Mouse (Mus musculus) forebrain, embryonic 13.5 days (tissue): ENCODE data around the gene Cavin4. TPM values are rescaled to one million over a fixed set of nuclear protein-coding genes. Genes with fewer than 3 reads are reported as not detected.

Experiments used
- ATAC-seq: fragments of 200-750 bp; cut with Nextera tagmentation; 2 replicates; pipeline ENCODE4 v1.8.0; 2017
- H3K27ac ChIP-seq: fragments of 300-500 bp; sonication (generic); 2 replicates; pipeline ENCODE4 v1.5.1; 2015; ENCODE audit warnings: inconsistent platforms, mild to moderate bottlenecking, moderate library complexity
- H3K27me3 ChIP-seq: fragments of 300-500 bp; sonication (generic); 2 replicates; pipeline ENCODE4 v1.6.1; 2015; ENCODE audit warnings: mild to moderate bottlenecking, inconsistent platforms
- H3K36me3 ChIP-seq: fragments of 300-500 bp; sonication (generic); 2 replicates; pipeline ENCODE4 v1.6.1; 2015; ENCODE audit warnings: mild to moderate bottlenecking, inconsistent platforms; ENCODE audit not compliant: poor library complexity, severe bottlenecking
- H3K4me1 ChIP-seq: fragments of 300-500 bp; sonication (generic); 2 replicates; pipeline ENCODE4 v1.6.1; 2015; ENCODE audit warnings: inconsistent platforms
- H3K4me2 ChIP-seq: fragments of 300-500 bp; sonication (generic); 2 replicates; pipeline ENCODE4 v1.6.1; 2015; ENCODE audit warnings: inconsistent platforms, mild to moderate bottlenecking, moderate library complexity
- H3K4me3 ChIP-seq: fragments of 300-500 bp; sonication (generic); 2 replicates; pipeline ENCODE4 v1.5.1; 2015; ENCODE audit warnings: mild to moderate bottlenecking, inconsistent platforms
- H3K9ac ChIP-seq: fragments of 300-500 bp; sonication (generic); 2 replicates; pipeline ENCODE4 v1.6.1; 2015; ENCODE audit warnings: mild to moderate bottlenecking, inconsistent platforms
- H3K9me3 ChIP-seq: fragments of 300-500 bp; sonication (generic); replicated peaks from 2 replicates; pipeline ENCODE4 v1.6.1; 2016; ENCODE audit warnings: inconsistent platforms
- WGBS: fragments of 180-500 bp; shearing (Covaris S2); methylation state at CpG from one replicate; pipeline ENCODE4 v1.1.7; 2015; 5-methylcytosine and 5-hydroxymethylcytosine counted together
- polyA plus RNA-seq: library from polyadenylated mRNA; unstranded; fragments of >200 nt; fragmentation: Nextera tagmentation; extraction: Ambion mirVana; gene quantifications from 2 replicates; pipeline ENCODE4 v1.2.1, GENCODE M21; 2015

Cavin4 gene
- polyA plus RNA-seq, 1 experiment from 2014 or later: 1.8 TPM

DNA sequence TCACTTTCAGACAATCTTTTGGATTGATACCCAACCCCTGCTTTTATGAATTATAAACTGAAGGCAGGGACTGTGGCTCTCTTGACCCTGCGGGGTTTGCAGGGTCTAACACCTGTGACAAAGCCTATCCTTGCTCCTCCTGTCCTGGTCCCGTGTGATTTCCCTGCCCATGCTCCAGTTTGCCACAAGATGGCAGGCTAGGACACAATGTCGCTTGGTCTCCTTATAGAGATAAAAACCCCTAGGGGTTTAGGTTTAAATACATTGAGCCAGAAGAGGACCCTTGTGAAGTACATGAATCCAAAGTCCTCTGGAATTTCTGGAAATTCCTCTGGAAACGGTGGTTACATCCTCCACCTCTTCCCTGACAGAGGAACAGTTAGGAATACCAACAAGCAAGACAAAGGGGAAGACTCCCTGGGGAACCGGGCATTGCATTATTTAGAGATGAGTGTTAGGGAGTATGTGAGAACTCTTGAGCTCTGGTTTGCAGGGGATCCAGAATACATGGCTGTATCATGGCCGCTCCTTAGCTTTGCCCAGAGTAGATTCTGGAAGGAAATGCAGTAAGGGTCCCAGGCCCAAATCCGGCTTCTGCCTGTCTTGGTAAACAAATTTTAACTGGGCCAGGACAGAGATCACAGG, 28.6 kb downstream of the Cavin4 start:
- peak overlapping the region; percentile 64 for H3K27ac ChIP-seq
- peak; percentile 75 for ATAC-seq
- no peak overlapping the region for H3K9ac ChIP-seq
- H3K36me3 ChIP-seq: no peaks in the 10 kb centered on the region
- H3K4me3 ChIP-seq: no peak overlapping the region
- H3K27me3 ChIP-seq: no peaks in the 10 kb centered on the region
- H3K4me2 ChIP-seq: no peak overlapping the region
- WGBS: 38% methylated on average over 7 of the region's 7 CpGs
- H3K9me3 ChIP-seq: no peaks in the 10 kb centered on the region
- peaks cover 11% of the 10 kb centered on the region for H3K4me1 ChIP-seq

DNA sequence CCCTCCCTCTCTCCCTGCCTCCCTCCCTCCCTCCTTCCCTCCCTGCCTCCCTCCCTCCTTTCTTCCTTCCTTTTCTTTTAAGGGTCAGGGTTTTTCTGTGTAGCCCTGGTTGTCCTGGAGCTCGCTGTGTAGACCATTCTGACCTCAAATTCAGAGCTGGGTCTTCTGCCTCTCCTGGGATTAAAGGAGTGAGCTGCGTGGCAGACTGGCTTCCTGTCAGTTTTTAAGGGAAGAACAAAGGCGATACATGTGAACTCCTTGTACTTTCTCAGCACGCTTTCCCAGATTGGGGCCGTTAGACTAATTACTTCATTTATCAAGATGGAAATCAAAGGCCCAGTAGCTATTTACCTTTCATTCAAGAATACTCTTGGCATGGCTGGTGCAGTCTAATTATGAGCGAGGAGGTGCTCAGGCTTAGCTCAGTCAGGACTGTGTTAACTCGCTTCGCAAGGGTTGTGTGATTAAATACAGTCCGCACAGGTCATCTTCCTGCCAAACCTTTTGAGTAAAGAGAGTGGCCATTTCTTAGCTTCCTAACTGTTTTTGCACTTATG, 29.5 kb downstream of the Cavin4 start:
- no peak overlapping the region for H3K4me3 ChIP-seq
- peak overlapping the region; percentile 64 for H3K27ac ChIP-seq
- peak; percentile 73 for ATAC-seq
- 12% methylated on average over 9 of the region's 9 CpGs for WGBS
- H3K4me1 ChIP-seq: peaks cover 11% of the 10 kb centered on the region
- H3K9me3 ChIP-seq: no peaks in the 10 kb centered on the region
- H3K36me3 ChIP-seq: no peaks in the 10 kb centered on the region
- H3K27me3 ChIP-seq: no peaks in the 10 kb centered on the region
- H3K4me2 ChIP-seq: no peak overlapping the region
- no peak overlapping the region for H3K9ac ChIP-seq

DNA sequence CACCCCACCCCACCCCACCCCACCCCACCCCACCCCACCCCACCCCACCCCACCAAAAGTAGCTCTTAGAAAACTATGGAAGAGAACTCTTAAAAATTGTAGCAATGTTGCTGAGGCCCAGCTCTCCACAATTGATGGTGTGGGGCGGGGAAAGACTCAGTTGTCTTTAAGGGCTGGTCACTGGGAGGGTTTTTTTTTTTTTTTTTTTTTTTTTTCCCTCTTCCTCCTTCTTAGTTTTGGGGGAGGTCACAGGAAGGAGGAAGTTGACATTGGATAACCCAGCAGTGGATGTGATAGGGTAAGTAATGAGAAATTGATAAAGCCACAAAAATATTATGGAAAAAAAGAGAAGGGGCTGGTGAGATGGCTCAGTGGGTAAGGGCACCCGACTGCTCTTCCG, 33.4 kb downstream of the Cavin4 start:
- no peak for ATAC-seq
- peaks cover 6% of the 10 kb centered on the region for H3K4me1 ChIP-seq
- no peaks in the 10 kb centered on the region for H3K36me3 ChIP-seq
- no peaks in the 10 kb centered on the region for H3K27me3 ChIP-seq
- H3K27ac ChIP-seq: no peak overlapping the region
- no peak overlapping the region for H3K9ac ChIP-seq
- 95% methylated on average over 3 of the region's 3 CpGs for WGBS
- H3K9me3 ChIP-seq: no peaks in the 10 kb centered on the region
- H3K4me2 ChIP-seq: no peak overlapping the region
- no peak overlapping the region for H3K4me3 ChIP-seq

GRCm38 (mm10) chr4:48697302-48697701, 34.0 kb downstream of the Cavin4 start:
- Histone ChIP-seq H3K36me3 (no peaks in the 10 kb centered on the region), H3K27me3 (no peaks in the 10 kb centered on the region), H3K4me1 (peaks cover 2% of the 10 kb centered on the region), H3K4me2 (no peak overlapping the region), H3K9ac (no peak overlapping the region), H3K9me3 (no peaks in the 10 kb centered on the region), H3K27ac (no peak overlapping the region), H3K4me3 (no peak overlapping the region)
- 60% methylated on average over 11 of the region's 11 CpGs for WGBS
- no peak for ATAC-seq

DNA sequence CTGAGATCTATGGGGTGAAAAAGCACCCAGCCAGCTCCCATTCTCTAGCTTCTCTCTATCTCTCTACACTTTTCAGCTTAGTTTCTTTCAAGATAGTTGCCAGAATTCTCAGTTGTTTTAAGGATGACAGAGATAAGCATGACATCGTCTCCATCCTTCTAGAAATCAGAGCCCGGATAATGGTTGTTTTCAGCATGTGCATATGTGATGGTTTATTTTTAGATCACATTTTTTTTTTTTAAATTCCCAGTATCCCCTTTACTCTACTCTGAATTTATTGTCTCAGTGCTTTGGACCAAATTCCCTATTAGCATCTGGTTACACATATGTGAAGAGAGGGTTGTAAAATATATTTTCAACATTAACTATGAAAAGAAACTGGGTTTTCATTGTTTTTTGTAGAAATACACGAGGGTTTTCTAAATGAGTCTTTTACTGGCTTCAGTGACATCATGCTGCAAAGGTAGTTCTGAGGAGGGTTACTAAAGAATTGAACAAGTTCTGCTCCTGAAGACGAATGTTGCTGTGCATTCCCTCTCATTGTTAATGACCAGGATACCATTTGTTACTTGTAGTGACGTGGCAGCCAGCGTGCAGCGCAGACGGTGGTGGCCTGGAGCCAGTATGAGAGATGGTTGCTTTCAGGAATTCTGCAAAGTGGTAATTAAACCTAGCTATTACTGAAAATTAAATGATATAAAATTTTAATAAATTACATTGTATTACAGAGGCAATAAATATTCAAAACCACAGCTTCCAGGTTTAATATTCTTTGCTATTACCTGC, 52.7 kb downstream of the Cavin4 start:
- Histone ChIP-seq H3K9me3 (no peaks in the 10 kb centered on the region), H3K4me1 (no peaks in the 10 kb centered on the region), H3K4me3 (no peak overlapping the region), H3K27ac (no peak overlapping the region), H3K4me2 (no peak overlapping the region), H3K36me3 (no peaks in the 10 kb centered on the region), H3K27me3 (no peaks in the 10 kb centered on the region), H3K9ac (no peak overlapping the region)
- no peak; the same call in 1 of the 2 replicates for ATAC-seq
- 60% methylated on average over 8 of the region's 8 CpGs for WGBS

GRCm38 (mm10) chr4:48716817-48717216, 53.5 kb downstream of the Cavin4 start:
- 56% methylated on average over 4 of the region's 4 CpGs for WGBS
- Histone ChIP-seq H3K27me3 (no peaks in the 10 kb centered on the region), H3K4me2 (no peak overlapping the region), H3K4me3 (no peak overlapping the region), H3K36me3 (no peaks in the 10 kb centered on the region), H3K9me3 (no peaks in the 10 kb centered on the region), H3K27ac (no peak overlapping the region; the same call in 1 of the 2 replicates), H3K9ac (no peak overlapping the region), H3K4me1 (no peaks in the 10 kb centered on the region)
- no peak for ATAC-seq

Other genes starting within 250 kb of the Cavin4 start
- gene Tex10, start 190.1 kb upstream of the Cavin4 start, polyA plus RNA-seq: 47.1 and 47.6 TPM in 2 replicates
- gene Msantd3, start 123.6 kb upstream of the Cavin4 start, polyA plus RNA-seq: 50.2 and 52.2 TPM in 2 replicates
- gene Tmeff1, start 78.3 kb upstream of the Cavin4 start, polyA plus RNA-seq: 76.9 and 117 TPM in 2 replicates